Mouse (Mus musculus) myocyte (in vitro differentiated cells): ENCODE results near the gene Wdr17. TPM values are rescaled to one million over a fixed set of nuclear protein-coding genes. Genes with fewer than 3 reads are reported as not detected.

Experiments
- H3K27me3 ChIP-seq: one replicate; pipeline ENCODE4 v1.6.1; 2011; ENCODE audit not compliant: control insufficient read depth, insufficient read depth, insufficient read length
- H3K36me3 ChIP-seq: one replicate; pipeline ENCODE4 v1.6.1; 2011; ENCODE audit not compliant: control insufficient read depth, insufficient read depth
- H3K4me2 ChIP-seq: one replicate; pipeline ENCODE4 v1.6.1; 2011; ENCODE audit warnings: low read depth, control low read depth
- H3K4me3 ChIP-seq: one replicate; pipeline ENCODE4 v1.5.1; 2011; ENCODE audit warnings: mild to moderate bottlenecking, control low read depth, moderate library complexity
- H3K79me2 ChIP-seq: one replicate; pipeline ENCODE4 v1.6.1; 2011; ENCODE audit not compliant: control insufficient read depth, insufficient read depth
- H3ac ChIP-seq: one replicate; pipeline ENCODE4 v1.6.1; 2011; ENCODE audit not compliant: control insufficient read depth, insufficient read length
- CEBPB ChIP-seq: IDR thresholded peaks from 2 replicates; pipeline ENCODE4 v1.6.1; 2011; ENCODE audit warnings: mild to moderate bottlenecking, moderate library complexity; ENCODE audit not compliant: poor library complexity, insufficient read depth, severe bottlenecking
- E2F4 ChIP-seq: IDR thresholded peaks from one replicate; pipeline ENCODE4 v1.6.1; 2011; ENCODE audit warnings: mild to moderate bottlenecking, control low read depth, moderate library complexity; ENCODE audit not compliant: insufficient read depth
- MAX ChIP-seq: IDR thresholded peaks from one replicate; pipeline ENCODE4 v1.6.1; 2011; ENCODE audit warnings: low read depth, mild to moderate bottlenecking, control low read depth
- MYOD1 ChIP-seq, 3 experiments: IDR thresholded peaks; one replicate each; pipeline ENCODE4 v1.6.1; 2011; ENCODE audit warnings: control low read depth in 2 of 3, low read depth in 2 of 3, mild to moderate bottlenecking in 2 of 3, moderate library complexity in 1 of 3; ENCODE audit not compliant: insufficient read length in 2 of 3, control insufficient read depth in 1 of 3
- MYOG ChIP-seq, 3 experiments: IDR thresholded peaks; one replicate each; pipeline ENCODE4 v1.6.1; 2011; ENCODE audit warnings: control low read depth in 2 of 3, low read depth in 2 of 3, mild to moderate bottlenecking in 2 of 3; ENCODE audit not compliant: insufficient read length in 2 of 3, control insufficient read depth in 1 of 3, insufficient read depth in 1 of 3
- POLR2A ChIP-seq: IDR thresholded peaks from one replicate; pipeline ENCODE4 v1.6.1; 2011; ENCODE audit warnings: low read depth, mild to moderate bottlenecking, control low read depth, moderate library complexity; ENCODE audit not compliant: insufficient read length
- POLR2AphosphoS2 ChIP-seq: IDR thresholded peaks from one replicate; pipeline ENCODE4 v1.6.1; 2011; ENCODE audit warnings: low read depth, control low read depth; ENCODE audit not compliant: insufficient read length
- REST ChIP-seq: IDR thresholded peaks from one replicate; pipeline ENCODE4 v1.6.1; 2011; ENCODE audit warnings: mild to moderate bottlenecking, control low read depth, moderate library complexity; ENCODE audit not compliant: insufficient read depth, insufficient read length
- SRF ChIP-seq: IDR thresholded peaks from one replicate; pipeline ENCODE4 v1.6.1; 2011; ENCODE audit warnings: low read depth; ENCODE audit not compliant: control insufficient read depth, insufficient read length
- TCF12 ChIP-seq: IDR thresholded peaks from one replicate; pipeline ENCODE4 v1.6.1; 2011; ENCODE audit warnings: mild to moderate bottlenecking, control low read depth; ENCODE audit not compliant: poor library complexity, insufficient read depth, severe bottlenecking
- TCF3 ChIP-seq: IDR thresholded peaks from one replicate; pipeline ENCODE4 v1.6.1; 2011; ENCODE audit warnings: low read depth, control low read depth; ENCODE audit not compliant: insufficient read length
- USF1 ChIP-seq: IDR thresholded peaks from one replicate; pipeline ENCODE4 v1.6.1; 2011; ENCODE audit warnings: low read depth, mild to moderate bottlenecking, control low read depth, moderate library complexity
- polyA plus RNA-seq: library from polyadenylated mRNA; unstranded; fragments of >200 nt; fragmentation: generic; extraction: Trizol; gene quantifications from one replicate; pipeline ENCODE4 v1.2.1, GENCODE M21; 2012; ENCODE audit warnings: missing spikeins

The Wdr17 gene
- polyA plus RNA-seq, 1 experiment, result not detected

DNA sequence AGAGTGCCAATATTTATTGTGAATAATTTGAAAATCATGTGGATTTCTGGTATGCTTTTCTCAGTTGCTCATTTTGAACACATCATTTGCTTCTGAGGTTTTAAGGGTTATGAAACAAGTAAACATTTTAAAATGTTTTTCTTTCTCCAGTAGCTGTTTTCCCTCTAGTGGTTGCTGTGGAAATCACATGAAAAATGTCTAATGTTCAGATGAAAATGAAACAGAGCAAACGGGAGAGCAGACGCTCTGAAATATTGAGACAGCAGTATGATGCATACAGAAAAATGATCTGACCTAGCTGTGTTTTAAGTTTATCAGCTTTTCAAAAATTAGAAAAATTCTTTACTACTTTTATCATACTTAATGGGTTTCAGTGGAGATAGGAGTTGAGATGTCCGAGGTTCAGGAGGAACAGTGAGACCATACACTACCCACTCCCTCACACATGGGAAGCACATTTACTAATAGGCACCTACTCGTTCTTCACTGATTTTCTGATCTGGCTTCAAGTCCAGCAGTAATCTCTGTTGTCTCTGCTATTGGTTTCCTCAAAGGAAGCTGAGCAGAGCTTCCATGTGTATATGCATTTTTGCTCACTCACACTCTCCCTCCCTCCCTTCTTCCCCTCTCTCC lies 57.1 kb downstream of the Wdr17 start:
- Histone ChIP-seq H3K36me3 (no peaks in the 10 kb centered on the region), H3ac (no peak overlapping the region), H3K4me3 (no peak overlapping the region), H3K4me2 (peak overlapping the region; percentile 71), H3K27me3 (no peaks in the 10 kb centered on the region), H3K79me2 (no peaks in the 10 kb centered on the region)
- TF ChIP-seq TCF3 (no peak), POLR2A (no peak), MAX (no peak), CEBPB (no peak), SRF (no peak), TCF12 (no peak), POLR2AphosphoS2 (no peak), E2F4 (no peak), REST (no peak), USF1 (no peak), MYOD1 (IDR thresholded peaks at IDR 0.05; ENCODE audit: control insufficient read depth in 1 of 3, insufficient read length in 2 of 3, low read depth in 2 of 3) (no peak), MYOG (IDR thresholded peaks at IDR 0.05; ENCODE audit: control insufficient read depth in 1 of 3, insufficient read depth in 1 of 3, insufficient read length in 2 of 3, low read depth in 2 of 3) (no peak)

DNA sequence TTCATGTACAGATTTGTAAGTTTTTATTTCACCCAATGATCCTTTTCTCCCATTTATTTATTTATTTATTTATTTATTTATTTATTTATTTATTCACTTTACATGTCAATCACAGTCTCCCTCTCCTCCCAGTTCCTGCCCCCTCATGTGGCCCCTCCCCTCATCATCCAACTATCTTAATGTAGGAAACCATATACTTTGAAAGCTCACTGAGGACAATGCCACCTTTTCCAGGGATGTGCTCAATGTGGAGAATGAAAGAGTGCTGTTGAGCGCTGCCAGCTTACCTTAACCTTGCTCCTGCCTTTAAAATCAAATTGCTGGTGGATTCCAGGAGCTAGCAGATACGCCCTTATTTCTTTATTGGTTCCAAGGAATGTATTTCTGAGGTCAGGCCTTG lies 59.0 kb downstream of the Wdr17 start:
- Histone ChIP-seq H3K4me2 (no peak overlapping the region), H3K27me3 (no peaks in the 10 kb centered on the region), H3ac (no peak overlapping the region), H3K36me3 (no peaks in the 10 kb centered on the region), H3K4me3 (no peak overlapping the region), H3K79me2 (no peaks in the 10 kb centered on the region)
- no peak for TF ChIP-seq MYOD1 (IDR thresholded peaks at IDR 0.05; ENCODE audit: control insufficient read depth in 1 of 3, insufficient read length in 2 of 3, low read depth in 2 of 3)

GRCm38 (mm10) chr8:54822956-54823355 lies 64.0 kb downstream of the Wdr17 start:
- Histone ChIP-seq H3K27me3 (no peaks in the 10 kb centered on the region), H3K4me2 (no peak overlapping the region), H3K36me3 (no peaks in the 10 kb centered on the region), H3K79me2 (no peaks in the 10 kb centered on the region), H3K4me3 (no peak overlapping the region), H3ac (no peak overlapping the region)
- TF ChIP-seq CEBPB, result no peak
- no peak for TF ChIP-seq POLR2AphosphoS2
- TF ChIP-seq MYOD1 (IDR thresholded peaks at IDR 0.05; ENCODE audit: control insufficient read depth in 1 of 3, insufficient read length in 2 of 3, low read depth in 2 of 3), result no peak
- TF ChIP-seq MAX, result no peak
- TF ChIP-seq MYOG (IDR thresholded peaks at IDR 0.05; ENCODE audit: control insufficient read depth in 1 of 3, insufficient read depth in 1 of 3, insufficient read length in 2 of 3, low read depth in 2 of 3), result no peak
- no peak for TF ChIP-seq TCF12
- no peak for TF ChIP-seq E2F4
- no peak for TF ChIP-seq REST
- no peak for TF ChIP-seq POLR2A
- TF ChIP-seq TCF3, result no peak
- TF ChIP-seq USF1, result no peak
- TF ChIP-seq SRF, result no peak

GRCm38 (mm10) chr8:54818651-54819050 lies 68.3 kb downstream of the Wdr17 start:
- H3K36me3 ChIP-seq, result no peaks in the 10 kb centered on the region
- no peak overlapping the region for H3K4me3 ChIP-seq
- no peak overlapping the region for H3ac ChIP-seq
- TF ChIP-seq USF1 (no peak), MYOG (IDR thresholded peaks at IDR 0.05; ENCODE audit: control insufficient read depth in 1 of 3, insufficient read depth in 1 of 3, insufficient read length in 2 of 3, low read depth in 2 of 3) (no peak), POLR2AphosphoS2 (no peak), E2F4 (no peak), TCF12 (no peak), SRF (no peak), POLR2A (no peak), CEBPB (no peak), MYOD1 (IDR thresholded peaks at IDR 0.05; ENCODE audit: control insufficient read depth in 1 of 3, insufficient read length in 2 of 3, low read depth in 2 of 3) (no peak), TCF3 (no peak), REST (no peak), MAX (no peak)
- H3K79me2 ChIP-seq, result no peaks in the 10 kb centered on the region
- H3K4me2 ChIP-seq, result no peak overlapping the region
- H3K27me3 ChIP-seq, result no peaks in the 10 kb centered on the region

DNA sequence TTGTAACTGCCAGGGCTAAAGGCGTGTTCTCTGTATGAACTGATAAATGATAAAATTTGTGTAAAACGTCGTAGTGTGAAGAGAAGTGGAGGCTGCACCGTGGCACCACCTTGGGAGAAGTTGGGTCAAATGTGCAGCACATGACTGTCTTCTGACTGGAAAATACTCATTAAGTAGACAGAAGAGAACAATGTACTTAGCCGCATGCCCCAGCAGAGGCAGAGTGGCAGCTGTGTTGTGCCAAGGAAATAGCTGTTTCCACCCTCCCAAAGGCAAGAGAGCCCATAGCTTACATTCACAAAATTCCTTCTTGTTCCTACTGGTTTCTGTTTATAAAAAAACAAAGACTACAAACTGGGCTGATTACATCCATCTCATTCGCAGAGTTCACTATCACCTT lies 78.8 kb downstream of the Wdr17 start:
- Histone ChIP-seq H3ac (no peak overlapping the region), H3K4me2 (no peak overlapping the region), H3K79me2 (no peaks in the 10 kb centered on the region), H3K36me3 (no peaks in the 10 kb centered on the region), H3K27me3 (no peaks in the 10 kb centered on the region), H3K4me3 (no peak overlapping the region)
- TF ChIP-seq TCF3 (no peak), SRF (no peak), MYOD1 (IDR thresholded peaks at IDR 0.05; ENCODE audit: control insufficient read depth in 1 of 3, insufficient read length in 2 of 3, low read depth in 2 of 3) (no peak), USF1 (no peak), MYOG (IDR thresholded peaks at IDR 0.05; ENCODE audit: control insufficient read depth in 1 of 3, insufficient read depth in 1 of 3, insufficient read length in 2 of 3, low read depth in 2 of 3) (no peak), REST (no peak), CEBPB (no peak)
